Comparison of ENCODE assay signal across 7 mouse cellular contexts in genomic region chr16:29735371-29736008, GRCm38 (mm10).
A peak's percentile ranks its signal among the peaks of the same experiment; 100 is the strongest.
DNase-seq lines count a peak whose midpoint lies in the region; ATAC-seq and TF ChIP-seq lines count a peak whose summit lies in the region.

No protein-coding gene starts in this region.

- DNase-seq in thymus, postnatal 14 days: peak; percentile 16
- DNase-seq in thymus, adult 2 months: no peak
- DNase-seq in forelimb bud, embryonic 11.5 days (ENCODE audit: low read depth, low spot score): peak; percentile 61
- peak; percentile 61 for DNase-seq in limb, embryonic 11.5 days (ENCODE audit: low spot score)
- no peak for DNase-seq in frontal cortex, postnatal 36 days (ENCODE audit: low spot score in 2 of 2)
- no peak for DNase-seq in gastrocnemius, postnatal 36 days

- no peak for TF ChIP-seq POLR2A in thymus, adult 2 months (IDR thresholded peaks at IDR 0.05; ENCODE audit: control insufficient read depth, extremely low read depth, insufficient read depth, low read length, poor library complexity)

- peaks cover 4% of the 10 kb centered on the region for H3K4me1 ChIP-seq in thymus, adult 2 months (replicated peaks; ENCODE audit: control insufficient read depth, insufficient read depth, low read length)
- peaks cover 33% of the 10 kb centered on the region for H3K4me1 ChIP-seq in limb, embryonic 11.5 days (ENCODE audit: control insufficient read depth, insufficient read depth, low read length)
- peaks cover 24% of the 10 kb centered on the region for H3K4me1 ChIP-seq in stomach, embryonic 15.5 days

- H3K27me3 ChIP-seq in thymus, adult 2 months (ENCODE audit: control insufficient read depth, insufficient read depth, low read length): no peaks in the 10 kb centered on the region
- H3K27me3 ChIP-seq in limb, embryonic 11.5 days (ENCODE audit: control insufficient read depth, insufficient read depth, low read length): no peaks in the 10 kb centered on the region
- H3K27me3 ChIP-seq in stomach, embryonic 15.5 days (replicated peaks): no peaks in the 10 kb centered on the region

- no peak overlapping the region for H3K9ac ChIP-seq in limb, embryonic 11.5 days (ENCODE audit: low read length)
- H3K9ac ChIP-seq in stomach, embryonic 15.5 days: no peak overlapping the region

- 4% methylated on average over 12 of the region's 12 CpGs for WGBS in thymus, adult 2 months
- WGBS in limb, embryonic 11.5 days: 4% methylated on average over 12 of the region's 12 CpGs
- 21% methylated on average over 12 of the region's 12 CpGs for WGBS in stomach, embryonic 15.5 days

- peak; percentile 46 for ATAC-seq in limb, embryonic 11.5 days (ENCODE audit: insufficient number of reproducible peaks, low FRiP score, low TSS enrichment, low read depth)
- no peak for ATAC-seq in stomach, embryonic 15.5 days (ENCODE audit: insufficient read depth, low FRiP score, low read depth)

- no peak for TF ChIP-seq CTCF in thymus, adult 2 months (IDR thresholded peaks at IDR 0.05; ENCODE audit: borderline replicate concordance, control insufficient read depth, extremely low read depth, insufficient read depth, low read length, poor library complexity)

- H3K27ac ChIP-seq in thymus, adult 2 months (ENCODE audit: control insufficient read depth, insufficient read depth, low read length): no peak overlapping the region
- H3K27ac ChIP-seq in limb, embryonic 11.5 days (replicated peaks; ENCODE audit: low read depth, low read length): peak overlapping the region; percentile 81
- peak overlapping the region; percentile 81 for H3K27ac ChIP-seq in stomach, embryonic 15.5 days

- intact Hi-C loops in gastrocnemius, postnatal 36 days (cut with DNase I): loop anchor here (2.0 kb wide), 2 partner anchors 77 to 331 kb away; no protein-coding TSS in a partner anchor

- H3K9me3 ChIP-seq in limb, embryonic 11.5 days (ENCODE audit: control insufficient read depth, low read length): no peaks in the 10 kb centered on the region
- no peaks in the 10 kb centered on the region for H3K9me3 ChIP-seq in stomach, embryonic 15.5 days

- H3K36me3 ChIP-seq in thymus, adult 2 months (ENCODE audit: control insufficient read depth, insufficient read depth, low read length): no peaks in the 10 kb centered on the region
- H3K36me3 ChIP-seq in limb, embryonic 11.5 days (ENCODE audit: control insufficient read depth, insufficient read depth, low read length): no peaks in the 10 kb centered on the region
- H3K36me3 ChIP-seq in stomach, embryonic 15.5 days: no peaks in the 10 kb centered on the region

- H3K4me3 ChIP-seq in thymus, adult 2 months (ENCODE audit: control insufficient read depth, insufficient read depth, low read length): no peak overlapping the region
- no peak overlapping the region for H3K4me3 ChIP-seq in limb, embryonic 11.5 days (ENCODE audit: low read depth, low read length)
- no peak overlapping the region for H3K4me3 ChIP-seq in stomach, embryonic 15.5 days (replicated peaks)

- peak overlapping the region; percentile 35 for H3K4me2 ChIP-seq in limb, embryonic 11.5 days (ENCODE audit: low read depth, severe bottlenecking)
- H3K4me2 ChIP-seq in stomach, embryonic 15.5 days: no peak overlapping the region

Comparison
In these comparisons a context has a peak if more than half of its experiments do, and no peak if none do; other contexts are left out.
1. DNase-seq: peak in thymus, postnatal 14 days (single experiment), forelimb bud, embryonic 11.5 days (single experiment) and limb, embryonic 11.5 days (single experiment); none in thymus, adult 2 months (single experiment), frontal cortex, postnatal 36 days (0 of 2) and gastrocnemius, postnatal 36 days (0 of 2).